Mouse (Mus musculus): ENCODE measurements at regions not wholly inside any gene's neighbourhood (a gene's known extent, or its start where the extent isn't known, plus 50 kb on each side); places are given as distances from the start of the nearest gene placed in this dataset.

GRCm38 (mm10) chr13:47486658-47487057, 364.2 kb downstream of the Rnf144b start:
- Histone ChIP-seq H3K36me3 (ENCODE audit: control insufficient read depth, insufficient read depth, low read length) (no peaks in the 10 kb centered on the region), H3K4me1 (ENCODE audit: control insufficient read depth, insufficient read depth, low read length) (no peaks in the 10 kb centered on the region), H3K27me3 (ENCODE audit: control insufficient read depth, insufficient read depth, low read length) (no peaks in the 10 kb centered on the region), H3K27ac (ENCODE audit: control insufficient read depth, insufficient read depth, low read depth, low read length) (no peak overlapping the region), H3K4me3 (ENCODE audit: control insufficient read depth, low read depth, low read length) (no peak overlapping the region)
- TF ChIP-seq CTCF (IDR thresholded peaks at IDR 0.05; ENCODE audit: control insufficient read depth, insufficient read depth, insufficient replicate concordance, low read depth, low read length), result no peak
- no peak for TF ChIP-seq POLR2A (IDR thresholded peaks at IDR 0.05; ENCODE audit: control insufficient read depth, low read depth, low read length)

GRCm38 (mm10) chr13:47505380-47505955, 383.0 kb downstream of the Rnf144b start:
- no peaks in the 10 kb centered on the region for H3K27me3 ChIP-seq (ENCODE audit: control insufficient read depth, insufficient read depth, low read length)
- H3K4me3 ChIP-seq (ENCODE audit: control insufficient read depth, low read depth, low read length), result no peak overlapping the region
- TF ChIP-seq CTCF (IDR thresholded peaks at IDR 0.05; ENCODE audit: control insufficient read depth, insufficient read depth, insufficient replicate concordance, low read depth, low read length), result no peak
- TF ChIP-seq POLR2A (IDR thresholded peaks at IDR 0.05; ENCODE audit: control insufficient read depth, low read depth, low read length), result no peak
- no peak overlapping the region for H3K27ac ChIP-seq (ENCODE audit: control insufficient read depth, insufficient read depth, low read depth, low read length)
- no peaks in the 10 kb centered on the region for H3K36me3 ChIP-seq (ENCODE audit: control insufficient read depth, insufficient read depth, low read length)
- H3K4me1 ChIP-seq (ENCODE audit: control insufficient read depth, insufficient read depth, low read length), result no peaks in the 10 kb centered on the region

GRCm38 (mm10) chr13:47532935-47533334, 410.5 kb downstream of the Rnf144b start:
- no peak overlapping the region for H3K27ac ChIP-seq (ENCODE audit: control insufficient read depth, insufficient read depth, low read depth, low read length)
- no peaks in the 10 kb centered on the region for H3K4me1 ChIP-seq (ENCODE audit: control insufficient read depth, insufficient read depth, low read length)
- TF ChIP-seq CTCF (IDR thresholded peaks at IDR 0.05; ENCODE audit: control insufficient read depth, insufficient read depth, insufficient replicate concordance, low read depth, low read length), result no peak
- no peak for TF ChIP-seq POLR2A (IDR thresholded peaks at IDR 0.05; ENCODE audit: control insufficient read depth, low read depth, low read length)
- H3K36me3 ChIP-seq (ENCODE audit: control insufficient read depth, insufficient read depth, low read length), result no peaks in the 10 kb centered on the region
- H3K27me3 ChIP-seq (ENCODE audit: control insufficient read depth, insufficient read depth, low read length), result no peaks in the 10 kb centered on the region
- H3K4me3 ChIP-seq (ENCODE audit: control insufficient read depth, low read depth, low read length), result no peak overlapping the region

- Histone ChIP-seq H3K27me3 (ENCODE audit: control insufficient read depth, insufficient read depth, low read length) (no peaks in the 10 kb centered on the region), H3K4me1 (ENCODE audit: control insufficient read depth, insufficient read depth, low read length) (no peaks in the 10 kb centered on the region), H3K4me3 (ENCODE audit: control insufficient read depth, low read depth, low read length) (no peak overlapping the region), H3K27ac (ENCODE audit: control insufficient read depth, insufficient read depth, low read depth, low read length) (no peak overlapping the region), H3K36me3 (ENCODE audit: control insufficient read depth, insufficient read depth, low read length) (no peaks in the 10 kb centered on the region)
- TF ChIP-seq CTCF (IDR thresholded peaks at IDR 0.05; ENCODE audit: control insufficient read depth, insufficient read depth, insufficient replicate concordance, low read depth, low read length) (no peak), POLR2A (IDR thresholded peaks at IDR 0.05; ENCODE audit: control insufficient read depth, low read depth, low read length) (no peak)
Observed at GRCm38 (mm10) chr13:47537156-47537555, 414.7 kb downstream of the Rnf144b start.

GRCm38 (mm10) chr13:47549626-47550025, 427.2 kb downstream of the Rnf144b start:
- no peaks in the 10 kb centered on the region for H3K4me1 ChIP-seq (ENCODE audit: control insufficient read depth, insufficient read depth, low read length)
- no peak overlapping the region for H3K4me3 ChIP-seq (ENCODE audit: control insufficient read depth, low read depth, low read length)
- no peaks in the 10 kb centered on the region for H3K36me3 ChIP-seq (ENCODE audit: control insufficient read depth, insufficient read depth, low read length)
- TF ChIP-seq CTCF (IDR thresholded peaks at IDR 0.05; ENCODE audit: control insufficient read depth, insufficient read depth, insufficient replicate concordance, low read depth, low read length) (no peak), POLR2A (IDR thresholded peaks at IDR 0.05; ENCODE audit: control insufficient read depth, low read depth, low read length) (no peak)
- no peaks in the 10 kb centered on the region for H3K27me3 ChIP-seq (ENCODE audit: control insufficient read depth, insufficient read depth, low read length)
- no peak overlapping the region for H3K27ac ChIP-seq (ENCODE audit: control insufficient read depth, insufficient read depth, low read depth, low read length)

- Histone ChIP-seq H3K27ac (ENCODE audit: control insufficient read depth, insufficient read depth, low read depth, low read length) (no peak overlapping the region), H3K27me3 (ENCODE audit: control insufficient read depth, insufficient read depth, low read length) (no peaks in the 10 kb centered on the region), H3K4me1 (ENCODE audit: control insufficient read depth, insufficient read depth, low read length) (no peaks in the 10 kb centered on the region), H3K4me3 (ENCODE audit: control insufficient read depth, low read depth, low read length) (no peak overlapping the region), H3K36me3 (ENCODE audit: control insufficient read depth, insufficient read depth, low read length) (no peaks in the 10 kb centered on the region)
- TF ChIP-seq POLR2A (IDR thresholded peaks at IDR 0.05; ENCODE audit: control insufficient read depth, low read depth, low read length), result no peak
- TF ChIP-seq CTCF (IDR thresholded peaks at IDR 0.05; ENCODE audit: control insufficient read depth, insufficient read depth, insufficient replicate concordance, low read depth, low read length), result no peak
Observed at GRCm38 (mm10) chr13:47552251-47552650, 429.8 kb downstream of the Rnf144b start.

GRCm38 (mm10) chr13:47554198-47554597, 431.7 kb downstream of the Rnf144b start:
- no peak overlapping the region for H3K4me3 ChIP-seq (ENCODE audit: control insufficient read depth, low read depth, low read length)
- H3K4me1 ChIP-seq (ENCODE audit: control insufficient read depth, insufficient read depth, low read length), result no peaks in the 10 kb centered on the region

More at GRCm38 (mm10) chr13:47554198-47554597, 431.7 kb downstream of the Rnf144b start:
- Histone ChIP-seq H3K36me3 (ENCODE audit: control insufficient read depth, insufficient read depth, low read length) (no peaks in the 10 kb centered on the region), H3K27me3 (ENCODE audit: control insufficient read depth, insufficient read depth, low read length) (no peaks in the 10 kb centered on the region), H3K27ac (ENCODE audit: control insufficient read depth, insufficient read depth, low read depth, low read length) (no peak overlapping the region)
- no peak for TF ChIP-seq CTCF (IDR thresholded peaks at IDR 0.05; ENCODE audit: control insufficient read depth, insufficient read depth, insufficient replicate concordance, low read depth, low read length)
- no peak for TF ChIP-seq POLR2A (IDR thresholded peaks at IDR 0.05; ENCODE audit: control insufficient read depth, low read depth, low read length)
